Mouse (Mus musculus): ENCODE results near the gene Spag17. TPM values are rescaled to one million over a fixed set of nuclear protein-coding genes. Genes with fewer than 3 reads are reported as not detected.

The Spag17 gene
- polyA plus RNA-seq, 1 experiment from 2014 or later, result 0.99 TPM

GRCm38 (mm10) chr3:100074406-100074805, 189.2 kb downstream of the Spag17 start:
- Histone ChIP-seq H3K4me1 (replicated peaks) (no peaks in the 10 kb centered on the region), H3K4me3 (replicated peaks) (no peak overlapping the region), H3K9me3 (no peaks in the 10 kb centered on the region), H3K27ac (no peak overlapping the region), H3K4me2 (no peak overlapping the region), H3K27me3 (no peaks in the 10 kb centered on the region), H3K36me3 (no peaks in the 10 kb centered on the region), H3K9ac (replicated peaks) (no peak overlapping the region)
- 78% methylated on average over 1 of the region's 1 CpGs for WGBS
- ATAC-seq (ENCODE audit: insufficient number of reproducible peaks, insufficient read depth, low FRiP score, low TSS enrichment, low read depth), result no peak

- H3K9ac ChIP-seq (replicated peaks), result no peak overlapping the region
- no peaks in the 10 kb centered on the region for H3K27me3 ChIP-seq
- no peaks in the 10 kb centered on the region for H3K36me3 ChIP-seq
- 85% methylated on average over 3 of the region's 3 CpGs for WGBS
- H3K27ac ChIP-seq, result no peak overlapping the region
- no peak overlapping the region for H3K4me2 ChIP-seq
- no peaks in the 10 kb centered on the region for H3K4me1 ChIP-seq (replicated peaks)
- no peak for ATAC-seq (ENCODE audit: insufficient number of reproducible peaks, insufficient read depth, low FRiP score, low TSS enrichment, low read depth)
- no peak overlapping the region for H3K4me3 ChIP-seq (replicated peaks)
- no peaks in the 10 kb centered on the region for H3K9me3 ChIP-seq
Measured at GRCm38 (mm10) chr3:100102386-100103092, 217.3 kb downstream of the Spag17 start.

GRCm38 (mm10) chr3:100106736-100107135, 221.5 kb downstream of the Spag17 start:
- Histone ChIP-seq H3K27ac (no peak overlapping the region), H3K4me1 (replicated peaks) (no peaks in the 10 kb centered on the region), H3K9me3 (no peaks in the 10 kb centered on the region), H3K4me2 (no peak overlapping the region), H3K36me3 (no peaks in the 10 kb centered on the region), H3K9ac (replicated peaks) (no peak overlapping the region), H3K4me3 (replicated peaks) (no peak overlapping the region), H3K27me3 (no peaks in the 10 kb centered on the region)
- no peak for ATAC-seq (ENCODE audit: insufficient number of reproducible peaks, insufficient read depth, low FRiP score, low TSS enrichment, low read depth)
- WGBS, result 87% methylated on average over 2 of the region's 2 CpGs

GRCm38 (mm10) chr3:100118681-100119080, 233.5 kb downstream of the Spag17 start:
- no peaks in the 10 kb centered on the region for H3K36me3 ChIP-seq
- 83% methylated on average over 2 of the region's 2 CpGs for WGBS
- H3K27ac ChIP-seq, result no peak overlapping the region
- no peak for ATAC-seq (ENCODE audit: insufficient number of reproducible peaks, insufficient read depth, low FRiP score, low TSS enrichment, low read depth)
- no peak overlapping the region for H3K4me3 ChIP-seq (replicated peaks)
- H3K9me3 ChIP-seq, result no peaks in the 10 kb centered on the region
- no peak overlapping the region for H3K9ac ChIP-seq (replicated peaks)
- H3K4me1 ChIP-seq (replicated peaks), result no peaks in the 10 kb centered on the region
- no peak overlapping the region for H3K4me2 ChIP-seq
- no peaks in the 10 kb centered on the region for H3K27me3 ChIP-seq

- no peak overlapping the region for H3K27ac ChIP-seq
- no peak overlapping the region for H3K4me2 ChIP-seq
- no peak overlapping the region for H3K9ac ChIP-seq (replicated peaks)
- H3K4me3 ChIP-seq (replicated peaks), result no peak overlapping the region
- H3K27me3 ChIP-seq, result no peaks in the 10 kb centered on the region
- H3K36me3 ChIP-seq, result no peaks in the 10 kb centered on the region
- 86% methylated on average over 2 of the region's 2 CpGs for WGBS
- ATAC-seq (ENCODE audit: insufficient number of reproducible peaks, insufficient read depth, low FRiP score, low TSS enrichment, low read depth), result no peak
- no peaks in the 10 kb centered on the region for H3K4me1 ChIP-seq (replicated peaks)
- no peaks in the 10 kb centered on the region for H3K9me3 ChIP-seq
Measured at GRCm38 (mm10) chr3:100121961-100122360, 236.8 kb downstream of the Spag17 start.

- H3K9ac ChIP-seq (replicated peaks), result no peak overlapping the region
- no peaks in the 10 kb centered on the region for H3K27me3 ChIP-seq
- 72% methylated on average over 1 of the region's 1 CpGs for WGBS
- H3K36me3 ChIP-seq, result no peaks in the 10 kb centered on the region
- no peaks in the 10 kb centered on the region for H3K4me1 ChIP-seq (replicated peaks)
- H3K4me2 ChIP-seq, result no peak overlapping the region
- H3K27ac ChIP-seq, result no peak overlapping the region
- no peaks in the 10 kb centered on the region for H3K9me3 ChIP-seq
- no peak for ATAC-seq (ENCODE audit: insufficient number of reproducible peaks, insufficient read depth, low FRiP score, low TSS enrichment, low read depth)
- H3K4me3 ChIP-seq (replicated peaks), result no peak overlapping the region
Measured at GRCm38 (mm10) chr3:100122445-100122844, 237.2 kb downstream of the Spag17 start.

- ATAC-seq (ENCODE audit: insufficient number of reproducible peaks, insufficient read depth, low FRiP score, low TSS enrichment, low read depth), result no peak
- 87% methylated on average over 15 of the region's 15 CpGs for WGBS
- no peaks in the 10 kb centered on the region for H3K27me3 ChIP-seq
- H3K9me3 ChIP-seq, result no peaks in the 10 kb centered on the region
- H3K4me3 ChIP-seq (replicated peaks), result peak overlapping the region; percentile 79
- H3K9ac ChIP-seq (replicated peaks), result peak overlapping the region; percentile 78
- H3K27ac ChIP-seq, result no peak overlapping the region
- peaks cover 7% of the 10 kb centered on the region for H3K4me1 ChIP-seq (replicated peaks)
- peak overlapping the region; percentile 80 for H3K4me2 ChIP-seq
- H3K36me3 ChIP-seq, result peaks cover 37% of the 10 kb centered on the region
Measured at GRCm38 (mm10) chr3:100160682-100161445, 275.7 kb downstream of the Spag17 start.

- Histone ChIP-seq H3K27me3 (no peaks in the 10 kb centered on the region), H3K9ac (replicated peaks) (peak overlapping the region; percentile 78), H3K9me3 (no peaks in the 10 kb centered on the region), H3K4me1 (replicated peaks) (peaks cover 7% of the 10 kb centered on the region), H3K4me3 (replicated peaks) (peak overlapping the region; percentile 79), H3K27ac (peak overlapping the region; percentile 66; the same call in 1 of the 2 replicates), H3K4me2 (peak overlapping the region; percentile 80), H3K36me3 (peaks cover 27% of the 10 kb centered on the region)
- WGBS, result 2% methylated on average over 35 of the region's 35 CpGs
- no peak for ATAC-seq (ENCODE audit: insufficient number of reproducible peaks, insufficient read depth, low FRiP score, low TSS enrichment, low read depth)
Measured at GRCm38 (mm10) chr3:100161665-100162314, 276.6 kb downstream of the Spag17 start.

GRCm38 (mm10) chr3:100162315-100163105, 277.3 kb downstream of the Spag17 start, which contains the start of the genes Gdap2 and Wdr3:
TSS of gene Gdap2 (plus strand) at chr3:100162381.
TSS of gene Wdr3 (minus strand) at chr3:100162407.
- peak; percentile 94 for ATAC-seq (ENCODE audit: insufficient number of reproducible peaks, insufficient read depth, low FRiP score, low TSS enrichment, low read depth)
- H3K4me1 ChIP-seq (replicated peaks), result peaks cover 7% of the 10 kb centered on the region
- H3K4me2 ChIP-seq, result peak within 1 kb of the TSS; percentile 80
- H3K9me3 ChIP-seq, result no peaks in the 10 kb centered on the region
- peak within 1 kb of the TSS; percentile 66 for H3K27ac ChIP-seq
- peak within 1 kb of the TSS; percentile 78 for H3K9ac ChIP-seq (replicated peaks)
- peak within 1 kb of the TSS; percentile 79 for H3K4me3 ChIP-seq (replicated peaks)
- peaks cover 20% of the 10 kb centered on the region for H3K36me3 ChIP-seq
- 1% methylated on average over 55 of the region's 55 CpGs for WGBS
- no peaks in the 10 kb centered on the region for H3K27me3 ChIP-seq

GRCm38 (mm10) chr3:100163556-100163955, 278.4 kb downstream of the Spag17 start:
- no peak overlapping the region for H3K4me3 ChIP-seq (replicated peaks)
- H3K9me3 ChIP-seq, result no peaks in the 10 kb centered on the region
- H3K27ac ChIP-seq, result no peak overlapping the region
- no peaks in the 10 kb centered on the region for H3K27me3 ChIP-seq
- no peak overlapping the region for H3K4me2 ChIP-seq
- WGBS, result 78% methylated on average over 2 of the region's 2 CpGs
- H3K36me3 ChIP-seq, result peaks cover 16% of the 10 kb centered on the region
- H3K4me1 ChIP-seq (replicated peaks), result peaks cover 7% of the 10 kb centered on the region
- no peak overlapping the region for H3K9ac ChIP-seq (replicated peaks)
- ATAC-seq (ENCODE audit: insufficient number of reproducible peaks, insufficient read depth, low FRiP score, low TSS enrichment, low read depth), result no peak

All from limb, embryonic 12.5 days (tissue).